Mouse (Mus musculus) embryonic facial prominence, embryonic 11.5 days (tissue): ENCODE measurements around the gene Sspn. TPM values are rescaled to one million over a fixed set of nuclear protein-coding genes. Genes with fewer than 3 reads are reported as not detected.

ENCODE experiments used
- ATAC-seq: fragments of 200-750 bp; cut with Nextera tagmentation; replicated peaks from 2 replicates; pipeline ENCODE4 v1.8.0; 2017; ENCODE audit warnings: low read depth; ENCODE audit not compliant: insufficient number of reproducible peaks, low FRiP score, low TSS enrichment
- DNase-seq: peaks from one replicate; pipeline ENCODE4 v3.0.0-alpha.2; 2015; ENCODE audit warnings: low spot score
- H3K27ac ChIP-seq: fragments of 300-500 bp; sonication (generic); replicated peaks from 2 replicates; pipeline ENCODE4 v1.5.1; 2014; ENCODE audit warnings: mild to moderate bottlenecking, low read depth, low read length, control low read depth
- H3K27me3 ChIP-seq: fragments of 300-500 bp; sonication (generic); 2 replicates; pipeline ENCODE4 v1.6.1; 2014; ENCODE audit warnings: mild to moderate bottlenecking, low read length, moderate library complexity, mixed read lengths; ENCODE audit not compliant: control insufficient read depth, insufficient read depth
- H3K36me3 ChIP-seq: fragments of 300-500 bp; sonication (generic); replicated peaks from 2 replicates; pipeline ENCODE4 v1.6.1; 2014; ENCODE audit warnings: low read depth, mild to moderate bottlenecking, low read length, moderate library complexity, mixed read lengths; ENCODE audit not compliant: control insufficient read depth, insufficient read depth
- H3K4me1 ChIP-seq: fragments of 300-500 bp; sonication (generic); 2 replicates; pipeline ENCODE4 v1.6.1; 2014; ENCODE audit warnings: low read length, mixed read lengths; ENCODE audit not compliant: control insufficient read depth, insufficient read depth
- H3K4me2 ChIP-seq: fragments of 300-500 bp; sonication (generic); 2 replicates; pipeline ENCODE4 v1.6.1; 2014; ENCODE audit warnings: low read depth, mild to moderate bottlenecking, control low read depth, low read length, moderate library complexity
- H3K4me3 ChIP-seq: fragments of 300-500 bp; sonication (generic); 2 replicates; pipeline ENCODE4 v1.5.1; 2014; ENCODE audit warnings: low read depth, low read length, control low read depth
- H3K9ac ChIP-seq: fragments of 300-500 bp; sonication (generic); replicated peaks from 2 replicates; pipeline ENCODE4 v1.6.1; 2014; ENCODE audit warnings: mild to moderate bottlenecking, control low read depth, low read length
- H3K9me3 ChIP-seq: fragments of 300-500 bp; sonication (generic); replicated peaks from 2 replicates; pipeline ENCODE4 v1.6.1; 2016; ENCODE audit warnings: mild to moderate bottlenecking, low read length, inconsistent platforms, mixed read lengths; ENCODE audit not compliant: control insufficient read depth
- WGBS: fragments of 180-500 bp; shearing (Covaris S2); extraction: QIAGEN DNeasy Blood & Tissue Kit; methylation state at CpG from one replicate; pipeline ENCODE4 v1.1.7; 2014; 5-methylcytosine and 5-hydroxymethylcytosine counted together
- polyA plus RNA-seq: library from polyadenylated mRNA; unstranded; fragments of >200 nt; fragmentation: Nextera tagmentation; extraction: Ambion mirVana; gene quantifications from 2 replicates; pipeline ENCODE4 v1.2.1, GENCODE M21; 2014

Gene Sspn
- polyA plus RNA-seq: 4.1 TPM in 2 replicates

DNA sequence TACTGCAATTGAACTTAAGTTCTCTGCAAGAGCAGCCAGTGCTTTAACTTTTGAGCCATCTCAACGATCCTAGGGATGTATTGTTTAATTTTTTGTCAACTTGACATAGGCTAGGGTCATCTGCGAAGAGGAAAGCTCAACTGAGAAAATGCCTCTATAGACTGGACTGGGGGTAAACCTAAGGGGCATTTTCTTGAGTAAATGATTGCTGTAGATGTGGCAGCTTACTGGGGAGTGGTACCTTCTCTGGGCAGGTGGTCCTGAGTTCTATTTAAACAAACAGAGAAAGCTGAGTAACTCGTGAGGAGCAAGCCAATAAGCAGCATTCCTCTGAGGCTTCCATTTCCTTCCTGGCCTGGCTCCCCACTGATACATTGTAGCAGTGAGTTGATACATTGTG is at the start of gene Sspn:
TSS of gene Sspn (plus strand) at position 301 of the 400 bp plus-strand sequence.
- Histone ChIP-seq H3K36me3 (no peaks in the 10 kb centered on the region), H3K9me3 (no peaks in the 10 kb centered on the region), H3K9ac (no peak within 1 kb of the TSS), H3K4me3 (no peak within 1 kb of the TSS), H3K4me1 (no peaks in the 10 kb centered on the region; the same call in 1 of the 2 replicates), H3K27me3 (no peaks in the 10 kb centered on the region), H3K27ac (no peak within 1 kb of the TSS), H3K4me2 (no peak within 1 kb of the TSS)
- ATAC-seq (no peak), DNase-seq (no peak)
- WGBS: 70% methylated on average over 3 of the region's 3 CpGs

DNA sequence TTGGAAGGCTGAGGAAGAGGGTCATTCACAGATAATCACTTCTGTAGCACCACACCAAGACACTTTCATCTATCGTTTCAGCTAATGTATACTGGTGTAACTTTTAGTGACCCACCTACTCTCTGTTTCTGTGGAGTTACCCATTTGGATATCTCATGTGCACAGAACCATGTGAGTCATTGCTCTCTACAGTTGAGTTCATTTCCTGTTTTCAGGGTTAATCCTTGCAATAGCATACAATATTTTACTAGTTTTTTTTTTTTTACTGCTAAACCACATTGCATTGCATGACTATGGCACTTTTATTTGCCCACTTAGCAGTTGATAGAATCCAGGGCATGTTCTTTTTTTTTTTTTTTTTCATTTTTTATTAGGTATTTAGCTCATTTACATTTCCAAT is 48.4 kb upstream of the Sspn start:
- DNase-seq: no peak
- 83% methylated on average over 1 of the region's 1 CpGs for WGBS

DNA sequence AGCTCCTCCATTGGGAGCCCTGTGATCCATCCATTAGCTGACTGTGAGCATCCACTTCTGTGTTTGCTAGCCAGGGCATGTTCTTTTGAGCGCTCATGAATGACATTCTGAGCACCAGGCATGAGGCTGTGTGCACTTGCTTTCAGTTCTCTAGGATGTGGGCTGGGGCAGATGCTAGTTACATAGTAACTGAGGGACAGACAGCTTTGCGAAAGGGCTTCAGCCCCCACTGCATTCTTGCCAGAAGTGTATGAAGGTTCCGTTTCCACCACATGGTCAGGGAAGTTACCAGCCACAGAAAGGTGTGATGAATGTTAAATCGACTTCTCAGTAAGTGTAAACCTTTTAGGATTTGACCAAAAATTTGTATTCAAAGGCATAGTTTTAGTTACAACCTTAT is 47.8 kb upstream of the Sspn start:
- Histone ChIP-seq H3K36me3 (no peaks in the 10 kb centered on the region), H3K27ac (no peak overlapping the region), H3K9me3 (no peaks in the 10 kb centered on the region), H3K4me1 (no peaks in the 10 kb centered on the region), H3K27me3 (no peaks in the 10 kb centered on the region), H3K9ac (no peak overlapping the region), H3K4me2 (no peak overlapping the region), H3K4me3 (no peak overlapping the region)
- ATAC-seq: no peak
- no peak for DNase-seq
- WGBS: 89% methylated on average over 4 of the region's 4 CpGs

More for the DNA sequence above, 48.4 kb upstream of the Sspn start:
- Histone ChIP-seq H3K4me2 (no peak overlapping the region), H3K9me3 (no peaks in the 10 kb centered on the region), H3K4me3 (no peak overlapping the region), H3K9ac (no peak overlapping the region), H3K36me3 (no peaks in the 10 kb centered on the region), H3K4me1 (no peaks in the 10 kb centered on the region), H3K27me3 (no peaks in the 10 kb centered on the region), H3K27ac (no peak overlapping the region)
- ATAC-seq: no peak

DNA sequence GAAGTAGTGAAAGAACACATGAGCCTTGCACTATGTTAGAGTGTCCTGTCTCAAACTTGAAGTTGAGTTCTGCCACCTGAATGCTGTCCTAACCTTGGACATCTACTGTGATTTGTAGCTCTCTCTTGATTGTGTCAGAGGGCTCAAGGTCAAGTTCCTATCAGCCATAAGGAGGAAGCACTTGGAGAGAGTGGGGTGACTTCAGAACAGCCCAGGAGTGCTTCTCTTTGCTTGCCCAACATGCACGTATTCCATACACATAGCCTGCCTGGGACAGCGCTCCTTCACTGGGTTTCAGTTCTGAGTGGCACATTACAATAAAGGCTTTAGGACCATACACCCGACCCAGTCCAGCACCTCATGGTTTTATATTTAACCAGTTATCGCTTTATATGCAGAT is 46.4 kb upstream of the Sspn start:
- no peaks in the 10 kb centered on the region for H3K36me3 ChIP-seq
- WGBS: 92% methylated on average over 4 of the region's 4 CpGs
- H3K27ac ChIP-seq: no peak overlapping the region
- H3K4me1 ChIP-seq: no peaks in the 10 kb centered on the region
- H3K4me2 ChIP-seq: no peak overlapping the region
- H3K27me3 ChIP-seq: no peaks in the 10 kb centered on the region
- ATAC-seq (no peak), DNase-seq (no peak)
- H3K4me3 ChIP-seq: no peak overlapping the region
- H3K9me3 ChIP-seq: no peaks in the 10 kb centered on the region
- no peak overlapping the region for H3K9ac ChIP-seq

DNA sequence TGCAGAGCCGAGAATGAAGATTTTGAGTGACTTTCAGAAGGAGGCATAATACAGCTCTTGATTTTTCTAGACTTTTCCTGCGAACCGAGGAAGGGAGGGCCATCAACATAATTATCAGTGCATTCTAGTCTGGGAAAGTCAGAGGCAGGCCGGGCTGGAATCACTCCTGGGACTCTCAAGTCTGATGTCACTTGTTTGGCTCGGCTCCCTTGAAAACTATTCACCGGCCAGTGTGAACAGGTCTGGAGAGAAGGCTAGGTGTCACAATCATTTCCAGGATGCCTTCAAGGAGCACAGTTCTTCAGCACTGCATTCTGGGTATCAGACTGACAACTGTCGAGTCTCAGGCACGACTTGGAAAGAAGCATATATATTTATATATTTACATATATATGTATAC is 45.2 kb upstream of the Sspn start:
- Histone ChIP-seq H3K36me3 (no peaks in the 10 kb centered on the region), H3K4me1 (no peaks in the 10 kb centered on the region), H3K27ac (no peak overlapping the region), H3K4me2 (no peak overlapping the region), H3K9me3 (no peaks in the 10 kb centered on the region), H3K9ac (no peak overlapping the region), H3K4me3 (no peak overlapping the region), H3K27me3 (no peaks in the 10 kb centered on the region)
- ATAC-seq: no peak
- no peak for DNase-seq
- WGBS: 71% methylated on average over 8 of the region's 8 CpGs

DNA sequence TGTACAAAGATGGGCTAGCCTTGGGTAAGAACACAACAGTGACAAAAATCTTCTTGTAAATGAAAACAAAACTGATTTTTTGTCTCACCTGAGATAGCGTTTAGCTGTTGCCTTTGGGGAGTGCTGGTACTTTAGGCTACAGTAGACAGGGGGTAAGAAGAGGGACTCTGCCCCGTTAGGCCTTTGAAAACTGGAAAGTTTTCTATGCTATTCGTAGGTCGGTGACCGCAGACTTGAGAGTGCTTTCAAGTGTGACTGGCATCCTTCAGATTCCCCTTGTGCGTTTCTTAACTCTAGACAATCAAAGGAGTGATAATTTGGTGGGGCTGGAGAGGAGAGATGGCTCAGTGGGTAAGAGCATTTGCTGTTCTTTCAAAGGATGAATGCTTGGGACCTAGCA is 43.7 kb upstream of the Sspn start:
- H3K4me1 ChIP-seq: no peaks in the 10 kb centered on the region
- H3K9me3 ChIP-seq: no peaks in the 10 kb centered on the region
- no peaks in the 10 kb centered on the region for H3K36me3 ChIP-seq
- no peak overlapping the region for H3K27ac ChIP-seq
- no peaks in the 10 kb centered on the region for H3K27me3 ChIP-seq
- ATAC-seq (no peak), DNase-seq (no peak)
- no peak overlapping the region for H3K4me3 ChIP-seq
- H3K9ac ChIP-seq: no peak overlapping the region
- no peak overlapping the region for H3K4me2 ChIP-seq
- WGBS: 78% methylated on average over 6 of the region's 6 CpGs

DNA sequence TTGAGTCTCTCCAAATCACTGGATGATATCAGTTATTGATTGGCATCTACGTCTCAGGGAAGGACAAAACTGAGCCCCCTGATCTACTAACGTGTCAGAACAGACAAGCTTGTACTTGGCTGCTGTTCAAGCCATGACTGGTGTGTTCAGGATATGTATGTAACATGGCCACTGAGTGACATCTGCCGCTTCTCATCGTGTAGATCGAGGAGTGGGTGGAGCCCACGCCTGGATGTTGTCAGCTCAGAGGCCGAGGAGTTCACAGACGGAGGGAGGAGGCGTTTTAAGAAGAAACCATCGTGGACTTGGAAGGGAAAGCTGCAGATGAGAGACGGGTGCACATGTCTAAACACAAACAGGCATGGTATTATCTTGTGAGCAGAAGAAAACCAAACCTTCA is 39.5 kb upstream of the Sspn start:
- Histone ChIP-seq H3K27me3 (no peaks in the 10 kb centered on the region), H3K9me3 (no peaks in the 10 kb centered on the region), H3K4me1 (no peaks in the 10 kb centered on the region), H3K27ac (no peak overlapping the region), H3K4me2 (no peak overlapping the region), H3K36me3 (no peaks in the 10 kb centered on the region), H3K9ac (no peak overlapping the region), H3K4me3 (no peak overlapping the region)
- WGBS: 83% methylated on average over 11 of the region's 11 CpGs
- ATAC-seq (no peak), DNase-seq (no peak)

DNA sequence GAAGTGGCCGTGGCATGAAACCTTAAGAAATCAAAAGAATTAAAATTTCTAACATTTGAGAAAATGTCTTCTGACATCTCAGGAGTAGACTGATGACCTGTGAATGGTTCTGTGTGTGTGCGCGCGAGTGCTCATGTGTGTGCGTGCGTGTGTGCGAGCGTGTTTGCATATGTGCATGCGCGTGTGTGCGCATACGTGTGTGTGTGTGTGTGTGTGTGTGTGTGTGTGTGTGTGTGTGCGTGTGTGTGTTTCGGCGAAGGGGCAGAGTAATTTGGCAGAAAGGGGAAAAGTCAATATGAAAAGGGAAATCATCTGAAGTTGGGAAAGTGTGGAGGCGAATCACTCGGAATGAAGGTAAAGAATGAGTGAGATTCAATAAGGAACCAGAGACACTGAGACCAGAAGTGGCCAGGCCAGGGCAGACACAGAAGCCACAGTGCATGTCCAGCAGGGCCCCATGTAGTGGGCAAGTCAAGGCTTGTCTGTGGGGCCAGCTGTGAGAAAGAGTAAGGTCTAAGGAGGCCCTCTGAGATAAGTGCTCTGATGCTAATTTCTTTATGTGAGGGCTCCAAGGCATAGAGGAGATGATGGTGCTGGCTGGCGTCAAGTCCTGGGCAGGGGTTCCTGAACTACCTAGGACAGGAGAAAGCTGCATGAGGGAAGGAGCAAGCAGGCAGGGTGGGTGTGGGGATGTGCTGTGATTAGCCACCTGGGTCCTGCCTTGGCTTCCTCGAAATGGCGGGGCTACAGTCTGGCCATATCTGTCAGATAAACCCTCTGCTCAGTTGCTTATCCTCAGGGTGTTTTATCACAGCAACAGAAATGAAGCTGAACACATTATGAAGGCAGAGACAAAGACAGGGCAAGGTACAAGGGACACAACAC is 38.8 kb upstream of the Sspn start:
- no peak for ATAC-seq
- H3K4me3 ChIP-seq: no peak overlapping the region
- H3K4me1 ChIP-seq: no peaks in the 10 kb centered on the region
- no peak overlapping the region for H3K9ac ChIP-seq
- DNase-seq: no peak
- no peak overlapping the region for H3K4me2 ChIP-seq
- WGBS: 92% methylated on average over 20 of the region's 20 CpGs
- no peaks in the 10 kb centered on the region for H3K9me3 ChIP-seq
- no peaks in the 10 kb centered on the region for H3K27me3 ChIP-seq
- no peak overlapping the region for H3K27ac ChIP-seq
- H3K36me3 ChIP-seq: no peaks in the 10 kb centered on the region
